Mouse (Mus musculus): ENCODE measurements around the gene Ankmy1.

DNA sequence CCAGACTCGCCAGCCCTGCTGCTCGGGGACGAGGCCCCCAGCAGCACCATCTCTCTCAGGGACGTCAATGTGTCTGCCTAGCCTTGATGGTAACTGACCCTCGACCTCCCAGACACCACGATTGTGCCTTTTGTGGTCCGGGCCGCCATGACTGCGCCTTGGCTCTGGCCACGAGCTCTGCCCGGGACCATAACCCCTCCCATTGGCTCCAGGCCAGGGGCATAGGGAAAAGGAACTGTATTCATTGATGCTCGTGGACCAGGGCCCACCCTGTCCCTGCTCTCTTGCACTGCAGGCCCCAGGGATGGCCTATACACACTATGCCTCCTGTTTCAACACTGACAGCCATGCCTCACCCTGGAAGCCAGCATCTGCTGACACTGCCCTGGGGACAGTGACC is 17.1 kb upstream of the Ankmy1 start:
- no peak for TF ChIP-seq CTCF (IDR thresholded peaks at IDR 0.05; ENCODE audit: extremely low read depth, insufficient read length, insufficient replicate concordance, low read depth, low read length)
- no peak for TF ChIP-seq POLR2A (IDR thresholded peaks at IDR 0.05; ENCODE audit: low read depth, low read length)
